Mouse (Mus musculus) WW6 (cell line): Measurements from ENCODE around the gene Gm3139.
"Not testable (repeated sequence)": the region's sequence is repeated elsewhere in the genome, so short reads cannot be mapped to it uniquely, and the experiment has no call there.

ENCODE experiments used
- DNase-seq: peaks from one replicate; pipeline ENCODE4 v3.0.0-alpha.2; 2013; ENCODE audit warnings: low read depth, low spot score

Gm3139 gene

GRCm38 (mm10) chr5:94525987-94526386 is at the start of gene Gm3139:
Gene Gm3139 (plus strand): TSS chr5:94526287.
- DNase-seq: not testable (repeated sequence)
